Comparison of ENCODE assay signal across 10 mouse cellular contexts in the genomic region with DNA sequence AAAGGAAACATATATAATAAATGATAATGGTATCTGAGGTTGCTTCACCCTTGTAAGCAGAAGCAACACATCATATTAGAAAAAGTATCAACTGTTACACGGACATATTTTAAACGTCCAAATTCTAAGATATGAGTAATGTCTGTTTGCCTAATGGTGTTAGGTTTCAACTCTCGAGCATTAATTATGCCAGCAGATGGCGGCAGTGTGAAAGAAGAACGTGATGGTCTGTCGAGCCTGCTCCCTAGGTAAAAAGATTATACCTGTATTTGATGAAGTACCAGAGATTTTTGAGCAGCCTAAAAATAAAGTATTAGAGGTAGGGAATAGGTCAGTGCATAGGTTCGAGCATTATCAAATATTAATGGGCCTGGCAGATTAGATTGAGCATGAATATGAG. TPM values are rescaled to one million over a fixed set of nuclear protein-coding genes. Genes with fewer than 3 reads are reported as not detected.
A peak's percentile ranks its signal among the peaks of the same experiment; 100 is the strongest.
DNase-seq lines count a peak whose midpoint lies in the region; ATAC-seq lines count a peak whose summit lies in the region.
"Had no signal": no experiment of that assay in that cellular context is flagged by ENCODE, and none has a peak within 500 bp of the region (broad histone marks: within the 10 kb centered on the region; RNA-seq: fewer than 3 reads in every experiment).

No protein-coding gene starts in this region.

- no peaks in the 10 kb centered on the region for H3K27me3 ChIP-seq in embryonic facial prominence, embryonic 11.5 days (ENCODE audit: control insufficient read depth, insufficient read depth, low read length)
- no peaks in the 10 kb centered on the region for H3K27me3 ChIP-seq in intestine, embryonic 15.5 days (replicated peaks)
- no peaks in the 10 kb centered on the region for H3K27me3 ChIP-seq in liver, embryonic 13.5 days

- H3K4me2 ChIP-seq in embryonic facial prominence, embryonic 11.5 days (ENCODE audit: low read depth, low read length) = no peak overlapping the region
- no peak overlapping the region for H3K4me2 ChIP-seq in intestine, embryonic 15.5 days (replicated peaks)
- H3K4me2 ChIP-seq in liver, embryonic 13.5 days = no peak overlapping the region

- DNase-seq in urinary bladder, adult 18-20 months (ENCODE audit: low spot score in 2 of 2) = peak; percentile 52 to 63
- DNase-seq in urinary bladder, adult 2 months (ENCODE audit: low spot score) = no peak
- DNase-seq in adrenal gland, postnatal 14 days = peak; percentile 75
- peak; percentile 68 for DNase-seq in embryonic facial prominence, embryonic 11.5 days (ENCODE audit: low spot score)
- peak; percentile 37 for DNase-seq in liver, embryonic 13.5 days
- DNase-seq in right cerebral cortex, adult 18-20 months = peak; percentile 52
- no peak for DNase-seq in Muller cell, postnatal 12 days (ENCODE audit: inconsistent ontology term)

- no peaks in the 10 kb centered on the region for H3K36me3 ChIP-seq in embryonic facial prominence, embryonic 11.5 days (replicated peaks; ENCODE audit: control insufficient read depth, insufficient read depth, low read depth, low read length)
- no peaks in the 10 kb centered on the region for H3K36me3 ChIP-seq in intestine, embryonic 15.5 days
- H3K36me3 ChIP-seq in liver, embryonic 13.5 days = no peaks in the 10 kb centered on the region

- no peak overlapping the region for H3K27ac ChIP-seq in embryonic facial prominence, embryonic 11.5 days (replicated peaks; ENCODE audit: low read depth, low read length)
- H3K27ac ChIP-seq in intestine, embryonic 15.5 days = no peak overlapping the region
- no peak overlapping the region for H3K27ac ChIP-seq in liver, embryonic 13.5 days

- no peaks in the 10 kb centered on the region for H3K4me1 ChIP-seq in embryonic facial prominence, embryonic 11.5 days (ENCODE audit: control insufficient read depth, insufficient read depth, low read length)
- H3K4me1 ChIP-seq in intestine, embryonic 15.5 days (replicated peaks) = no peaks in the 10 kb centered on the region
- peaks cover 4% of the 10 kb centered on the region; the same call in 1 of the 2 replicates for H3K4me1 ChIP-seq in liver, embryonic 13.5 days (replicated peaks)

- H3K9ac ChIP-seq in embryonic facial prominence, embryonic 11.5 days (replicated peaks; ENCODE audit: low read length) = no peak overlapping the region
- no peak overlapping the region for H3K9ac ChIP-seq in intestine, embryonic 15.5 days
- H3K9ac ChIP-seq in liver, embryonic 13.5 days = no peak overlapping the region

- ATAC-seq in embryonic facial prominence, embryonic 11.5 days (replicated peaks; ENCODE audit: insufficient number of reproducible peaks, low FRiP score, low TSS enrichment, low read depth) = no peak
- ATAC-seq in intestine, embryonic 15.5 days = peak; percentile 47; the same call in 1 of the 2 replicates
- ATAC-seq in liver, embryonic 13.5 days (ENCODE audit: low read depth) = no peak

- H3K9me3 ChIP-seq in embryonic facial prominence, embryonic 11.5 days (replicated peaks; ENCODE audit: control insufficient read depth, low read length) = no peaks in the 10 kb centered on the region
- no peaks in the 10 kb centered on the region for H3K9me3 ChIP-seq in intestine, embryonic 15.5 days
- H3K9me3 ChIP-seq in liver, embryonic 13.5 days (replicated peaks) = no peaks in the 10 kb centered on the region

- H3K4me3 ChIP-seq in embryonic facial prominence, embryonic 11.5 days (ENCODE audit: low read depth, low read length) = no peak overlapping the region
- H3K4me3 ChIP-seq in intestine, embryonic 15.5 days (replicated peaks) = no peak overlapping the region
- H3K4me3 ChIP-seq in liver, embryonic 13.5 days (replicated peaks) = no peak overlapping the region
- H3K4me3 ChIP-seq: myocyte had no signal

- WGBS in embryonic facial prominence, embryonic 11.5 days = 6% methylated on average over 7 of the region's 7 CpGs
- WGBS in intestine, embryonic 15.5 days = 2% methylated on average over 7 of the region's 7 CpGs
- 2% methylated on average over 7 of the region's 7 CpGs for WGBS in liver, embryonic 13.5 days (ENCODE audit: insufficient replicate concordance)

RNA-seq across cellular contexts. Expression of a gene that starts 2.8 kb away (rescaled TPM):
- polyA plus RNA-seq in urinary bladder, adult 2 months (2012; rRNA removed) = 0.62 and 0.73 TPM in 2 replicates
- total RNA-seq in adrenal gland, postnatal 14 days (2021) = 32.0 and 38.6 TPM in 2 replicates
- polyA plus RNA-seq in embryonic facial prominence, embryonic 11.5 days (2014; fragmentation: Nextera tagmentation; extraction: Ambion mirVana) = 0.15 and 0.77 TPM in 2 replicates
- polyA plus RNA-seq in intestine, embryonic 15.5 days (2015; fragmentation: Nextera tagmentation; extraction: Ambion mirVana) = 1.7 and 2.2 TPM in 2 replicates
- 0.78 and 0.81 TPM in 2 replicates for polyA plus RNA-seq in liver, embryonic 13.5 days (2015; fragmentation: Nextera tagmentation; extraction: Ambion mirVana)
- polyA plus RNA-seq: myocyte had no signal

RNA-seq across cellular contexts. Expression of a gene that starts 13.4 kb away (rescaled TPM):
- polyA plus RNA-seq in urinary bladder, adult 2 months (2012; rRNA removed) = 12.4 and 17.0 TPM in 2 replicates
- 33.2 and 36.9 TPM in 2 replicates for total RNA-seq in adrenal gland, postnatal 14 days (2021)
- polyA plus RNA-seq in embryonic facial prominence, embryonic 11.5 days (2014; fragmentation: Nextera tagmentation; extraction: Ambion mirVana) = 64.0 and 66.1 TPM in 2 replicates
- 24.4 and 28.6 TPM in 2 replicates for polyA plus RNA-seq in intestine, embryonic 15.5 days (2015; fragmentation: Nextera tagmentation; extraction: Ambion mirVana)
- polyA plus RNA-seq in liver, embryonic 13.5 days (2015; fragmentation: Nextera tagmentation; extraction: Ambion mirVana) = 10.7 and 14.2 TPM in 2 replicates

RNA-seq across cellular contexts. Expression of a gene that starts 35.6 kb away (rescaled TPM):
- not detected in 2 replicates for polyA plus RNA-seq in urinary bladder, adult 2 months (2012; rRNA removed)
- total RNA-seq in adrenal gland, postnatal 14 days (2021) = not detected in 2 replicates
- polyA plus RNA-seq in embryonic facial prominence, embryonic 11.5 days (2014; fragmentation: Nextera tagmentation; extraction: Ambion mirVana) = not detected in 2 replicates
- not detected in 2 replicates for polyA plus RNA-seq in intestine, embryonic 15.5 days (2015; fragmentation: Nextera tagmentation; extraction: Ambion mirVana)
- polyA plus RNA-seq in liver, embryonic 13.5 days (2015; fragmentation: Nextera tagmentation; extraction: Ambion mirVana) = not detected in 2 replicates
- total RNA-seq: gastrocnemius, postnatal 36 days had no signal
- polyA plus RNA-seq: myocyte had no signal

RNA-seq across cellular contexts. Expression of a gene that starts 47.7 kb away (rescaled TPM):
- polyA plus RNA-seq in urinary bladder, adult 2 months (2012; rRNA removed) = not detected in 2 replicates
- total RNA-seq in adrenal gland, postnatal 14 days (2021) = not detected in 2 replicates
- not detected in 2 replicates for polyA plus RNA-seq in embryonic facial prominence, embryonic 11.5 days (2014; fragmentation: Nextera tagmentation; extraction: Ambion mirVana)
- polyA plus RNA-seq in intestine, embryonic 15.5 days (2015; fragmentation: Nextera tagmentation; extraction: Ambion mirVana) = not detected in 2 replicates
- polyA plus RNA-seq in liver, embryonic 13.5 days (2015; fragmentation: Nextera tagmentation; extraction: Ambion mirVana) = not detected in 2 replicates
- total RNA-seq: gastrocnemius, postnatal 36 days had no signal
- polyA plus RNA-seq: myocyte had no signal

RNA-seq across cellular contexts. Expression of a gene that starts 54.3 kb away (rescaled TPM):
- 61.8 and 63.4 TPM in 2 replicates for polyA plus RNA-seq in urinary bladder, adult 2 months (2012; rRNA removed)
- total RNA-seq in adrenal gland, postnatal 14 days (2021) = 95.9 and 96.7 TPM in 2 replicates
- polyA plus RNA-seq in embryonic facial prominence, embryonic 11.5 days (2014; fragmentation: Nextera tagmentation; extraction: Ambion mirVana) = 26.4 and 32.8 TPM in 2 replicates
- 53.5 and 61.2 TPM in 2 replicates for polyA plus RNA-seq in intestine, embryonic 15.5 days (2015; fragmentation: Nextera tagmentation; extraction: Ambion mirVana)
- 32.0 and 32.6 TPM in 2 replicates for polyA plus RNA-seq in liver, embryonic 13.5 days (2015; fragmentation: Nextera tagmentation; extraction: Ambion mirVana)

Comparison
In these comparisons a context has a peak if more than half of its experiments do, and no peak if none do; other contexts are left out.
1. DNase-seq: peak in urinary bladder, adult 18-20 months (2 of 2), adrenal gland, postnatal 14 days (single experiment), embryonic facial prominence, embryonic 11.5 days (single experiment), liver, embryonic 13.5 days (single experiment) and right cerebral cortex, adult 18-20 months (single experiment); none in urinary bladder, adult 2 months (single experiment) and Muller cell, postnatal 12 days (single experiment).